Mouse (Mus musculus): ENCODE measurements around the gene C1ql4. TPM values are rescaled to one million over a fixed set of nuclear protein-coding genes. Genes with fewer than 3 reads are reported as not detected.

C1ql4 gene
- polyA plus RNA-seq, 1 experiment from 2014 or later: not detected

DNA sequence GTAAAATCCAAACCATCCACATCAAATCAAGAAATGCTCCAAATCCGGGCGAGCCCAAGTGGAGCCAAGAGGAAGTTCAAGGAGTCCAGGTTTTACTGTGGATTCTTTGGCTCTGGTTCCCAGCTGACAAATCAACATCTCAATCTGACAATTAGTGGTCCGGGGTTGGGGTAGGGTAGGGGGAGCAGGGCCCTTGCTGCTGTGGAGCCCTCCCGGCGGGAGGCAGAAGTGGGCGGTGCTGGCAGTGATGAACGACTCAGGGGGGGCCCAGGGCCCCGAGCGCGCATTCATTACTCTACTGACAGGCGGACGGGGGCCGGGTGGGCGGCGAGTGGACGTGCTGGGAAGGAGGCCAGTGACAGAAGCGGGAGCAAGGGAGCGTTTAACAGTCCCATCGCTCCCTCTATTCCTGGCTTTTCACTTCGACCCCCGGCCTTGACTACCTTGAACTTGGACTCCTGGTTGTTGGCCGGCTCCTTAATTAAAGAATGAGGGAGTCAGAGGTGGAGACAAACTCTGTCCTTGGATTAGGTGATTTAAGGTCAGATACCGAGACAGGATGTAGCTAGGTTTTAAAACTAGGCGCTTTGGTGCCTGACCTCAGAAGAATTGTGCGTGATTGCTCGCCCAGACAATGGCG, 7.1 kb upstream of the C1ql4 start:
- H3K27ac ChIP-seq (ENCODE audit: low read length): no peak overlapping the region
- no peak overlapping the region for H3K4me3 ChIP-seq (replicated peaks; ENCODE audit: low read length)
- H3K9ac ChIP-seq (ENCODE audit: low read length): no peak overlapping the region; the same call in 1 of the 2 replicates
- 2% methylated on average over 27 of the region's 27 CpGs for WGBS
- no peak for ATAC-seq (ENCODE audit: insufficient read depth, low FRiP score)
- peaks cover 88% of the 10 kb centered on the region for H3K27me3 ChIP-seq (ENCODE audit: control insufficient read depth, insufficient read depth, low read length)
- no peaks in the 10 kb centered on the region for H3K9me3 ChIP-seq (replicated peaks; ENCODE audit: control insufficient read depth, low read length)
- H3K36me3 ChIP-seq (ENCODE audit: control insufficient read depth, insufficient read depth, low read length): no peaks in the 10 kb centered on the region
- 0 out of 2 replicates have a peak overlapping the region, but pooled peaks have one; percentile 24 for H3K4me2 ChIP-seq (ENCODE audit: low read depth, low read length)
- peaks cover 30% of the 10 kb centered on the region for H3K4me1 ChIP-seq (ENCODE audit: control insufficient read depth, insufficient read depth, low read length)

DNA sequence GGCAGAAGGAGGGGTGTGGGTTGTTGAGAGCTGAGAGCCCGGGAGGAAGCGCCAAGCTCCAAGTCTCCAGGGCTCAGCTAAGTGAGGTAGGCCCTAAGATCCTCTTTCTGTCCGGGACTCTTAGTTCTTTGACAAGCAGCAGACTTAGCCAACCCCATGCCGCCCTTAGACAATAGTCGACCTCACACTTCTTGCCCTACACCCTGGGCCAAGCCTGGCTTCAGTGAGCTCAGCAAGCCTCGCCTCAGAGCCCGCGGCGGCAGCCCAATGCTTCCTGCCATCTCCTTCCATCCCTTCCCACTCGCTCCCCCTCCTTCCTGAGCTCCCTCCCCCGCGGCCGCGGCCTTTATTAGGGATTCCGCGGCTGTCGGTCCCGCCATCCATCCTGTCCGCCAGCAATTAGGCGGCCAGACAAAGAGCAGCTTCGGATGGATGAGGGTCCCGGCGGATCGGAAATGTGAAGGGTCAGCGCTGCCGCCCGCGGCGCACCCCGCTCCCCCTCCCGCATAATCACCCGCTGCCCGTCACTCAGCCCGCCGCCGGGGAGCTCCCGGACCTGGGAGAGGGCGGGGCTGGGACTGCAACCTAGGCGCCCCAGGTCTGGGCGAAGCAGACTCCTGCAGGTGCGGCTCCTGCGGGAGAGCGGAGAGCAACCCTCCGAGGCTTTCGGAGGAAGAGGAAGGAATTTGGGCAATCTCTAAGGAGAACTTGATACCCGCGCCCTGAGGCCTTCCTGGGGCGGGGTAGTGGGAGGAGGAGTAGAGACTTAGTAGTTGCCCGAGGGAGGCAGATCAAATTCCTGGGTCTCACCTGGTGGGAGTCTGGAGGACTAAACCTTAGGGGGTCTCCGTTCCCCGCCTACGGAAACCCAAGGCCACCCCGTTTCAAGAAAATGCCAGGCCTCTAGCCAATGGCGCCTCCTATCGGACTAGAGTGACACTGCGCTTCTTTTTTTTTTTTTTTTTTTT, 6.0 kb upstream of the C1ql4 start:
- H3K4me1 ChIP-seq (ENCODE audit: control insufficient read depth, insufficient read depth, low read length): peaks cover 29% of the 10 kb centered on the region
- 2% methylated on average over 56 of the region's 56 CpGs for WGBS
- H3K4me2 ChIP-seq (ENCODE audit: low read depth, low read length): peak overlapping the region; percentile 74
- ATAC-seq (ENCODE audit: insufficient read depth, low FRiP score): peak; percentile 27; the same call in 1 of the 2 replicates
- H3K27ac ChIP-seq (ENCODE audit: low read length): no peak overlapping the region
- H3K9me3 ChIP-seq (replicated peaks; ENCODE audit: control insufficient read depth, low read length): no peaks in the 10 kb centered on the region
- peak overlapping the region; percentile 60 for H3K9ac ChIP-seq (ENCODE audit: low read length)
- H3K4me3 ChIP-seq (replicated peaks; ENCODE audit: low read length): peak overlapping the region; percentile 48
- H3K27me3 ChIP-seq (ENCODE audit: control insufficient read depth, insufficient read depth, low read length): peaks cover 92% of the 10 kb centered on the region
- H3K36me3 ChIP-seq (ENCODE audit: control insufficient read depth, insufficient read depth, low read length): no peaks in the 10 kb centered on the region

DNA sequence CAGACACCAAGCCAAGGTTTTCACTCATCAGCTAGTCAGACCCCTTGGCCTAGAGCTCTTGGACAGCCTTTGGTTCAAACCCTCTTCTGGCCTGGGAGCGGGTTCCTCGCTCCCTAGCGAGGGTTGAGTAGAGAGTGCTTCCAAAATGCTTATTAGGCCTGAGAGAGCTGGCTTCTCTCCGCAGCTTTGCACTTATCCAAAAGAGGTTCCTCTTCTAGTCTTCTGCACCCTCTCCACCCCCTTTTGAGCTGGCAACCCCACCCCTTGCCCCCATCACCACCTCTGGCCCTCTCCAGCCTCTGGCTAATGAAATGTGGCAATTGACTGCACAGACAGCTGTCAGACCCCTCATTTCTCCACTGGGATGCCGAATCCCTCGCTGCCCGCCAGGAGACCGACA, 5.3 kb upstream of the C1ql4 start, which contains the start of gene Dnajc22:
Gene Dnajc22, plus strand, starts transcription at position 301 of the 400 bp plus-strand sequence.
- no peaks in the 10 kb centered on the region for H3K36me3 ChIP-seq (ENCODE audit: control insufficient read depth, insufficient read depth, low read length)
- H3K4me3 ChIP-seq (replicated peaks; ENCODE audit: low read length): peak within 1 kb of the TSS; percentile 48
- peaks cover 91% of the 10 kb centered on the region for H3K27me3 ChIP-seq (ENCODE audit: control insufficient read depth, insufficient read depth, low read length)
- no peaks in the 10 kb centered on the region for H3K9me3 ChIP-seq (replicated peaks; ENCODE audit: control insufficient read depth, low read length)
- peak within 1 kb of the TSS; percentile 74 for H3K4me2 ChIP-seq (ENCODE audit: low read depth, low read length)
- WGBS: 51% methylated on average over 8 of the region's 8 CpGs
- ATAC-seq (ENCODE audit: insufficient read depth, low FRiP score): no peak
- H3K27ac ChIP-seq (ENCODE audit: low read length): no peak within 1 kb of the TSS
- H3K9ac ChIP-seq (ENCODE audit: low read length): peak within 1 kb of the TSS; percentile 60
- peaks cover 28% of the 10 kb centered on the region for H3K4me1 ChIP-seq (ENCODE audit: control insufficient read depth, insufficient read depth, low read length)

DNA sequence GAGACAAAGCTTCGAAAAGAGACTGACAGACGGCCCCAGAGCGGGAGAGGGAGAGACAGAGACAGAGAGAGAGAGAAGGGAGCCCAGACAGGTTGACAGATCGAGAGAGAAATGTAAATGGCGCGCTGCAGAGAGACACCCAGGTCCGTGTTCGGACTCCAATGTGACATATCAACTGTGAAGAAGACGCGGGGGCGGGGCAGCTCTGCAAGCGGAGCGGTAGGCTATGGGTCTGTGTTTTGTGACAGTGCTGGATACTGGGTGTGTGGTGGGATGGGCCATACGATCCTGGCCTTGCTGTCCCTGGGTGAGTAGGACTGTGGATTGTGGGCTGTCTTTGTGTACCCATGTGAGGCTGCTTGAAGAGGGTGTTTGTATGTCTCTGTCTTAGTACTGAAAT, 1.5 kb upstream of the C1ql4 start:
- peak overlapping the region; percentile 52; the same call in 1 of the 2 replicates for H3K4me2 ChIP-seq (ENCODE audit: low read depth, low read length)
- no peak for ATAC-seq (ENCODE audit: insufficient read depth, low FRiP score)
- peaks cover 83% of the 10 kb centered on the region for H3K27me3 ChIP-seq (ENCODE audit: control insufficient read depth, insufficient read depth, low read length)
- no peaks in the 10 kb centered on the region for H3K9me3 ChIP-seq (replicated peaks; ENCODE audit: control insufficient read depth, low read length)
- peaks cover 13% of the 10 kb centered on the region for H3K4me1 ChIP-seq (ENCODE audit: control insufficient read depth, insufficient read depth, low read length)
- H3K4me3 ChIP-seq (replicated peaks; ENCODE audit: low read length): no peak overlapping the region
- H3K27ac ChIP-seq (ENCODE audit: low read length): no peak overlapping the region
- 11% methylated on average over 14 of the region's 14 CpGs for WGBS
- no peak overlapping the region; the same call in 1 of the 2 replicates for H3K9ac ChIP-seq (ENCODE audit: low read length)
- H3K36me3 ChIP-seq (ENCODE audit: control insufficient read depth, insufficient read depth, low read length): no peaks in the 10 kb centered on the region

DNA sequence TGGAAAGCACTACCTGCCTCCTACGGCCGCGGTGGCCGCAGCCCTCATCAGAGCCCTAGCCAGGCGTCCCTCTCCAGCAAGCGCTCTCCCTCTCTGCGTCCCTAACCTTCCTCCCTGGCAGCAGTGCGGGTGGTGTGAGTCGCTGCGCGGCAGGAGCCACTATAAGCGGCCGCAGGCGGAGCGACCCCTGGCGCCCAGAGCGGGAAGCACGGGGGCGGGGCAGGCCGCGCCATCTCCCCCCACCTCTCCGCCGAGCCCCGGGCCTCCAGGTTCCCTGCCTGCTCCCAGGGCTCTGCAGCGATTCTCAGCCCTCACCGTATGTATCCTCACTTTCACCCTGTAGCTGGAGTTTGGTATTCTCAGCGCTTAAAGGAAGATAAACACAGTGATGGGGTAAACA, 675 bp upstream of the C1ql4 start:
- Histone ChIP-seq H3K36me3 (ENCODE audit: control insufficient read depth, insufficient read depth, low read length) (no peaks in the 10 kb centered on the region), H3K4me1 (ENCODE audit: control insufficient read depth, insufficient read depth, low read length) (peaks cover 10% of the 10 kb centered on the region), H3K4me3 (replicated peaks; ENCODE audit: low read length) (peak overlapping the region; percentile 31), H3K27me3 (ENCODE audit: control insufficient read depth, insufficient read depth, low read length) (peaks cover 79% of the 10 kb centered on the region), H3K4me2 (ENCODE audit: low read depth, low read length) (peak overlapping the region; percentile 52), H3K9me3 (replicated peaks; ENCODE audit: control insufficient read depth, low read length) (no peaks in the 10 kb centered on the region), H3K9ac (ENCODE audit: low read length) (peak overlapping the region; percentile 42; the same call in 1 of the 2 replicates), H3K27ac (ENCODE audit: low read length) (no peak overlapping the region)
- peak; percentile 69 for ATAC-seq (ENCODE audit: insufficient read depth, low FRiP score)
- 1% methylated on average over 27 of the region's 27 CpGs for WGBS

DNA sequence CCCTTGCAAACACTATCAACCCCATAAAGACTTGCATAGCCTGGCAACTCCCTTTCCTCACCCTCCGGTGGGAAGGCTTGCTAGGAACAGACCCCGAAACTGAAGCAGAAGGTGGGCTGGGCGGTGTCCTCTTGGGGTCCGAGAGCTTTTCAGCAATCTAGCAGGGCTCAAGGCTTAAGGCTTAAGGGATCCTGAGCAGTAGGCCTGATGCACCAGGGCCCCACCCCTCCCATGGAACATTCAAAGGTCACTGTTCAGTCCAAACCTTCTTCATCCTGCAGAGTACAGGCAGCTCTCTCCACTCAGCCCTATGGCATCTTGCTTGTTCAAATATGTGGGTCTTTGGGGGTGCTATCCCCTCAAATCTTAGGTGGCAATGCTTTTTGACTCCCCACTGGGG, 1.6 kb downstream of the C1ql4 start:
- Histone ChIP-seq H3K27ac (ENCODE audit: low read length) (no peak overlapping the region), H3K27me3 (ENCODE audit: control insufficient read depth, insufficient read depth, low read length) (peaks cover 59% of the 10 kb centered on the region), H3K4me1 (ENCODE audit: control insufficient read depth, insufficient read depth, low read length) (peaks cover 9% of the 10 kb centered on the region), H3K9ac (ENCODE audit: low read length) (no peak overlapping the region), H3K4me3 (replicated peaks; ENCODE audit: low read length) (no peak overlapping the region), H3K36me3 (ENCODE audit: control insufficient read depth, insufficient read depth, low read length) (no peaks in the 10 kb centered on the region), H3K4me2 (ENCODE audit: low read depth, low read length) (no peak overlapping the region), H3K9me3 (replicated peaks; ENCODE audit: control insufficient read depth, low read length) (no peaks in the 10 kb centered on the region)
- no peak for ATAC-seq (ENCODE audit: insufficient read depth, low FRiP score)
- WGBS: 85% methylated on average over 4 of the region's 4 CpGs

DNA sequence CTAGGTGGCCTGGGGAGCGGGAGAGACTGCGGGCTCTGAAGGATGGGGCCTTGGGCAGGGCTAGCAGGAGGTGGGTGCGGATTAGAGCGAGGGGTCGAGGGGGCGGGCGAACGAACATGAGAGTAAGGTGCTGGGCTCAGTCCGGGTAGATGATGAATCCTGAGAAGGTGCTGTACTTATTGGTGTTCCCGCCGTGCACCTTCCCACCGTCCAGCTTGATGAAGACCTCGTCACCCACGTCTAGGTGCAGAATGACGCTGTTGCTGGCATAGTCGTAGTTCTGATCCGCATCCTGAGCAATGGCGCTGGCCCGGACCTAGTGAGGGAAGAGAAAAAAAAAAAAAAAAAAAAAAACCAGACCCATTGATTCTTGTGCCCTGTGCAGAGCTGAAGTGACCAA, 3.0 kb downstream of the C1ql4 start:
- Histone ChIP-seq H3K4me1 (ENCODE audit: control insufficient read depth, insufficient read depth, low read length) (peaks cover 9% of the 10 kb centered on the region), H3K4me2 (ENCODE audit: low read depth, low read length) (no peak overlapping the region), H3K4me3 (replicated peaks; ENCODE audit: low read length) (no peak overlapping the region), H3K9ac (ENCODE audit: low read length) (no peak overlapping the region), H3K27me3 (ENCODE audit: control insufficient read depth, insufficient read depth, low read length) (peaks cover 45% of the 10 kb centered on the region), H3K36me3 (ENCODE audit: control insufficient read depth, insufficient read depth, low read length) (no peaks in the 10 kb centered on the region), H3K9me3 (replicated peaks; ENCODE audit: control insufficient read depth, low read length) (no peaks in the 10 kb centered on the region), H3K27ac (ENCODE audit: low read length) (no peak overlapping the region)
- no peak for ATAC-seq (ENCODE audit: insufficient read depth, low FRiP score)
- WGBS: 22% methylated on average over 19 of the region's 19 CpGs

DNA sequence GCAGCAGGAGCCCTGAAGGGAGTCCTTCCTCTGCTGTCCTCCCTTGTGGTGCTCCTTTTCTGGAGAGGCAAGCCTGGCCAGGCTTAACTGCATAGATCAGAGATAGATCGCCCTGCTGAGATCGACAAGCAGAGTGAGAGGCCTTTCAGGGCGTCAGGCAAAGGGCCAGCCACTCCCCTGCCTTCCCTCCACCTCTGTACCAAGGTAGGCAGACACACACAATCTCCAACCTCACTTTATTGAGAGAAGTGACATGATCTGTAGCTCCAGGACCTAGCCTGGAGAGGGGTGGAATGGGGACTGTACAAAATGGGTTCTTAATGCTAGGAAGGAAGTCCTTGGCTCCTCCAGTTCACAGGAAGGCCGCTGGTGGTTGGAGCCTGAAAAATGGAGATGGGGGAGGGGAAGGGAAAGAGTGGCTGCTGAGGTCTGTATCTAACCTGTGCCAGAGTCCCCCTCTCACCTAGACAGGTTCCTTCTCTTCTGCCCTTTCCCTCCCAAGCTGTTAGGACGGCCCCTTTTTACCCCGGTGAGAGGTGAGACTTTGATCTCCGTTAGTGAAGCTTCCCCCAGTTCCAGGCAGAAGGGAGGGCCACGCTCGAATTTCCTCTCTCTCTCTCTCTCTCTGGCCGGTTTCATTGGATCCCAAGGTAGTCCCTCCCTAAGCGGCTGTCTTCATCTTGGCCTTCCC, 3.6 kb downstream of the C1ql4 start:
- Histone ChIP-seq H3K27me3 (ENCODE audit: control insufficient read depth, insufficient read depth, low read length) (peaks cover 39% of the 10 kb centered on the region), H3K27ac (ENCODE audit: low read length) (no peak overlapping the region), H3K4me1 (ENCODE audit: control insufficient read depth, insufficient read depth, low read length) (peaks cover 9% of the 10 kb centered on the region), H3K4me3 (replicated peaks; ENCODE audit: low read length) (no peak overlapping the region), H3K9me3 (replicated peaks; ENCODE audit: control insufficient read depth, low read length) (no peaks in the 10 kb centered on the region), H3K4me2 (ENCODE audit: low read depth, low read length) (no peak overlapping the region), H3K36me3 (ENCODE audit: control insufficient read depth, insufficient read depth, low read length) (no peaks in the 10 kb centered on the region), H3K9ac (ENCODE audit: low read length) (no peak overlapping the region)
- ATAC-seq (ENCODE audit: insufficient read depth, low FRiP score): no peak
- WGBS: 14% methylated on average over 11 of the region's 11 CpGs
